Mouse (Mus musculus) ES-Bruce4 (cell line): Measurements from ENCODE around the gene Dst.

Source experiments
- CTCF ChIP-seq: IDR thresholded peaks from one replicate; pipeline ENCODE4 v1.8.1; 2011; ENCODE audit warnings: low read depth, low read length
- EP300 ChIP-seq: IDR thresholded peaks from 2 replicates; pipeline ENCODE4 v1.6.1; 2011; ENCODE audit warnings: low read depth, low read length; ENCODE audit not compliant: insufficient read depth
- POLR2A ChIP-seq: IDR thresholded peaks from one replicate; pipeline ENCODE4 v1.8.1; 2011; ENCODE audit warnings: low read length; ENCODE audit not compliant: insufficient read depth

GRCm38 (mm10) chr1:34124376-34124775 is 216.4 kb downstream of the Dst start:
- TF ChIP-seq CTCF (no peak), POLR2A (no peak), EP300 (no peak)
